Mouse (Mus musculus) kidney, adult 2 months (tissue): ENCODE data around the gene Emc4.

ENCODE experiments used
- CTCF ChIP-seq: fragments of 200-500 bp; conservative IDR thresholded peaks from 2 replicates; pipeline ENCODE4 v1.5.1; 2011; ENCODE audit warnings: low read depth, mild to moderate bottlenecking, control low read depth, low read length, moderate library complexity, mixed read lengths; ENCODE audit not compliant: insufficient read depth, insufficient read length
- POLR2A ChIP-seq: fragments of 200-500 bp; IDR thresholded peaks from one replicate; pipeline ENCODE4 v1.6.1; 2011; ENCODE audit warnings: low read depth, low read length, control low read depth

- TF ChIP-seq CTCF (no peak), POLR2A (no peak)
Observed at GRCm38 (mm10) chr2:112390843-112391242, 23.0 kb upstream of the Emc4 start.
